Mouse (Mus musculus): ENCODE measurements around the gene Grid2.

GRCm38 (mm10) chr6:64504394-64504793, 1248.7 kb downstream of the Grid2 start:
- TF ChIP-seq GATA1 (IDR thresholded peaks at IDR 0.05; ENCODE audit: borderline replicate concordance, low read length) (no peak), FLI1 (IDR thresholded peaks at IDR 0.05; ENCODE audit: low read length) (no peak)

Data from megakaryocyte, embryonic 14.5 days (primary cell).